Mouse (Mus musculus) left cerebral cortex, postnatal 10 days (tissue): Measurements from ENCODE around the gene Psmd5. TPM values are rescaled to one million over a fixed set of nuclear protein-coding genes. Genes with fewer than 3 reads are reported as not detected.

Experiments used
- DNase-seq, 2 experiments: peaks; one replicate each; pipeline ENCODE4 v3.0.0; 2021 to 2022; ENCODE audit warnings: low spot score in 2 of 2, mixed read lengths in 1 of 2; ENCODE audit errors: extremely low spot score in 1 of 2
- intact Hi-C: fragments of 180-260 bp; cut with DNase I; formaldehyde crosslinking; loops from one replicate; pipeline ENCODE4 v1.15.1; 2025
- total RNA-seq, 2 experiments: library from RNA; stranded (reverse); gene quantifications; 2 replicates each; pipeline ENCODE4 v1.2.3; 2021

Psmd5 gene
- total RNA-seq, 2 experiments from 2014 or later = 33.2 to 42.1 TPM

DNA sequence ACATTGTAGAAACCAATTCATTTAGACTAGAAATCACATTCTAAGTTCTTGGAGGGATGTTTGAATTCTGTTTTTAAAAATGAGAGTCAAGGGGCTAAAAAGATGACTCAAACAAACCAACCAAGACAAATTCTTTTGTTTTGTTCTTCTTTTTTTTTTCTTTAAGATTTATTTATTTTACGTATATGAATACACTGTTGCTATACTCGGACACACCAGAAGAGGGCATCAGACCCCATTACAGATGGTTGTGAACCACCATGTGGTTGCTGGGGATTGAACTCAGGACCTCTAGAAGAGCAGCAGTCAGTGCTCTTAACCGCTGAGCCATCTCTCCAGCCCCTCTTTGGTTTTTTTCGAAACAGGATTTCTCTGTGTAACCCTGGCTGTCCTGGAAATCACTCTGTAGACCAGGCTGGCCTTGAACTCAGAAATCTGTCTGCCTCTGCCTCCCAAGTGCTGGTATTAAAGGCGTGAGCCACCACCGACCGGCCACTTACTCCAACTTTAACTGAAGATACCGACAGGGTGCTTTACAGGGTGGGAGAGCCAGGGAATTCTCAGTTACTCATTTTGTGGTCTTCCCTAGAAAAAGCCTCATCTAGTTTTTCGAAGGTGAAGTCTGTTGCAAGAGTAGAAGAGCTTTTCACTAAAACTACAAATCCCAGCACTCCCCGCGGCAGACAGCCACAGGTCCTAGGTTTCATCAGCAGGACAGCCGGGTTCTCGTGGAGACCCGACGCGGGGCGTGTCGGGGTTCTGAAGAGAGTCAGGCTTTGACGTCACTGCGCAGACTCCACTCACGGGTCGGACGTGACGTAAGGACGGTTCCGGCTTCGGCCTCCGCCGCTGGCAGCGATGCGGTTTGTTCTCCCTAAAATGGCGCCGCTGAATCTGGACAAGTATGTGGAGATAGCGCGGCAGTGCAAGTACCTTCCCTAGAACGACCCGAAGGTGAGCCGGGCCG, 73.0 kb downstream of the Psmd5 start:
- peak; percentile 98 to 99 for DNase-seq
- intact Hi-C loops = no loop called here

DNA sequence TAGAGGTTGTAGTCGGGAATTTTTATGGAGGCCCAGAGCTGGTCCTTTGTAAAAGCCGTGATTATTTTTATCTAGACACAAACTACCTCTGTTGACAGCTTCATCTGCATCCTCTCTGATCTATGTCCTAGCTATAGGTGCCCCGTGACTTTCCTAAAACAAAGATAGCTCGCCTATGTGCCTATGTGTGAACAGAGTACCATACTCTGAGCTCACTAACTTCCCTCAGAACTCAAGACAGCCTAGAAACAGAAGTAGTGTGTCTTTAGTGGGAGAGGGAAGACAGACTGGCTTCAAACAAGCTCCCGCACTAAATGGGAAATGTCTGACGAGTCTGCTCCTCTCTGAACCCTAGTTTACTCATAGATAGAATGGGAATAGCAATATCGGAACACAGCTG, 74.4 kb downstream of the Psmd5 start:
- no peak for DNase-seq
- intact Hi-C loops = no loop called here

Other genes starting within 250 kb of the Psmd5 start
- 100 to 1,000 TPM; 109 to 115 TPM for gene Gapvd1, start 119.7 kb downstream of the Psmd5 start, total RNA-seq
- 100 to 1,000 TPM; 216 to 224 TPM for gene Hspa5, start 103.0 kb downstream of the Psmd5 start, total RNA-seq
- gene Rabepk, start 75.1 kb downstream of the Psmd5 start, total RNA-seq = 10 to 100 TPM; 22.3 to 32.6 TPM
- gene Fbxw2, start 48.7 kb downstream of the Psmd5 start, total RNA-seq = 100 to 1,000 TPM in 1 of 2 experiments, 10 to 100 TPM in 1; 97.1 to 103 TPM
- gene Gm34653, start 42.0 kb downstream of the Psmd5 start, total RNA-seq = under 1 TPM in 1 of 2 experiments, not detected in 1; 0.20 TPM
- under 1 TPM; 0.34 to 0.53 TPM for gene Cutal, start 572 bp downstream of the Psmd5 start, total RNA-seq
- 1 to 10 TPM; 1.3 to 1.8 TPM for gene Phf19, start 39.1 kb upstream of the Psmd5 start, total RNA-seq
- under 1 TPM; 0.36 to 0.53 TPM for gene Traf1, start 86.8 kb upstream of the Psmd5 start, total RNA-seq
- gene Hc, start 186.5 kb upstream of the Psmd5 start, total RNA-seq = under 1 TPM; 0.45 to 0.65 TPM
- gene AI182371, start 226.6 kb upstream of the Psmd5 start, total RNA-seq = not detected
- 10 to 100 TPM in 1 of 2 experiments, 1 to 10 TPM in 1; 9.4 to 12.6 TPM for gene Cntrl, start 234.5 kb upstream of the Psmd5 start, total RNA-seq